Mouse (Mus musculus): ENCODE data around the gene Faap20. TPM values are rescaled to one million over a fixed set of nuclear protein-coding genes. Genes with fewer than 3 reads are reported as not detected.

Faap20 gene
- polyA plus RNA-seq, 1 experiment: 71.9 TPM

GRCm38 (mm10) chr4:155250361-155251117 lies 937 bp downstream of the Faap20 start:
- DNase-seq (ENCODE audit: low read depth): no peak
- TF ChIP-seq CTCF (IDR thresholded peaks at IDR 0.05; ENCODE audit: borderline replicate concordance, extremely low read depth, insufficient read depth, insufficient read length) (no peak), POLR2A (IDR thresholded peaks at IDR 0.05; ENCODE audit: borderline replicate concordance, extremely low read depth, insufficient read depth, insufficient read length, poor library complexity, severe bottlenecking) (no peak)

- DNase-seq (ENCODE audit: low read depth): peak; percentile 76
Measured at GRCm38 (mm10) chr4:155251147-155251546, 1.5 kb downstream of the Faap20 start.

GRCm38 (mm10) chr4:155252253-155252652 lies 2.7 kb downstream of the Faap20 start:
- no peak for DNase-seq (ENCODE audit: low read depth)
- TF ChIP-seq CTCF (IDR thresholded peaks at IDR 0.05; ENCODE audit: borderline replicate concordance, extremely low read depth, insufficient read depth, insufficient read length) (no peak), POLR2A (IDR thresholded peaks at IDR 0.05; ENCODE audit: borderline replicate concordance, extremely low read depth, insufficient read depth, insufficient read length, poor library complexity, severe bottlenecking) (no peak)

More at GRCm38 (mm10) chr4:155251147-155251546, 1.5 kb downstream of the Faap20 start:
- TF ChIP-seq POLR2A (IDR thresholded peaks at IDR 0.05; ENCODE audit: borderline replicate concordance, extremely low read depth, insufficient read depth, insufficient read length, poor library complexity, severe bottlenecking) (no peak), CTCF (IDR thresholded peaks at IDR 0.05; ENCODE audit: borderline replicate concordance, extremely low read depth, insufficient read depth, insufficient read length) (no peak)

- TF ChIP-seq CTCF (IDR thresholded peaks at IDR 0.05; ENCODE audit: borderline replicate concordance, extremely low read depth, insufficient read depth, insufficient read length) (no peak), POLR2A (IDR thresholded peaks at IDR 0.05; ENCODE audit: borderline replicate concordance, extremely low read depth, insufficient read depth, insufficient read length, poor library complexity, severe bottlenecking) (no peak)
- DNase-seq (ENCODE audit: low read depth): no peak
Measured at GRCm38 (mm10) chr4:155264521-155265321, 15.1 kb downstream of the Faap20 start.

GRCm38 (mm10) chr4:155267047-155267543 lies 17.5 kb downstream of the Faap20 start:
- TF ChIP-seq CTCF (IDR thresholded peaks at IDR 0.05; ENCODE audit: borderline replicate concordance, extremely low read depth, insufficient read depth, insufficient read length) (no peak), POLR2A (IDR thresholded peaks at IDR 0.05; ENCODE audit: borderline replicate concordance, extremely low read depth, insufficient read depth, insufficient read length, poor library complexity, severe bottlenecking) (no peak)
- DNase-seq (ENCODE audit: low read depth): no peak

- no peak for DNase-seq (ENCODE audit: low read depth)
- no peak for TF ChIP-seq POLR2A (IDR thresholded peaks at IDR 0.05; ENCODE audit: borderline replicate concordance, extremely low read depth, insufficient read depth, insufficient read length, poor library complexity, severe bottlenecking)
- no peak for TF ChIP-seq CTCF (IDR thresholded peaks at IDR 0.05; ENCODE audit: borderline replicate concordance, extremely low read depth, insufficient read depth, insufficient read length)
Measured at GRCm38 (mm10) chr4:155267639-155268175, 18.1 kb downstream of the Faap20 start.

- TF ChIP-seq POLR2A (IDR thresholded peaks at IDR 0.05; ENCODE audit: borderline replicate concordance, extremely low read depth, insufficient read depth, insufficient read length, poor library complexity, severe bottlenecking): no peak
- peak; percentile 53; the same call in 1 of the 2 replicates for TF ChIP-seq CTCF (IDR thresholded peaks at IDR 0.05; ENCODE audit: borderline replicate concordance, extremely low read depth, insufficient read depth, insufficient read length)
- no peak for DNase-seq (ENCODE audit: low read depth)
Measured at GRCm38 (mm10) chr4:155268382-155268781, 18.8 kb downstream of the Faap20 start.

- DNase-seq (ENCODE audit: low read depth): no peak
- no peak for TF ChIP-seq POLR2A (IDR thresholded peaks at IDR 0.05; ENCODE audit: borderline replicate concordance, extremely low read depth, insufficient read depth, insufficient read length, poor library complexity, severe bottlenecking)
- TF ChIP-seq CTCF (IDR thresholded peaks at IDR 0.05; ENCODE audit: borderline replicate concordance, extremely low read depth, insufficient read depth, insufficient read length): no peak
Measured at GRCm38 (mm10) chr4:155274451-155274850, 24.8 kb downstream of the Faap20 start.

GRCm38 (mm10) chr4:155274851-155275250 lies 25.2 kb downstream of the Faap20 start:
- DNase-seq (ENCODE audit: low read depth): peak; percentile 57
- no peak for TF ChIP-seq CTCF (IDR thresholded peaks at IDR 0.05; ENCODE audit: borderline replicate concordance, extremely low read depth, insufficient read depth, insufficient read length)
- no peak for TF ChIP-seq POLR2A (IDR thresholded peaks at IDR 0.05; ENCODE audit: borderline replicate concordance, extremely low read depth, insufficient read depth, insufficient read length, poor library complexity, severe bottlenecking)

GRCm38 (mm10) chr4:155277963-155278362 lies 28.4 kb downstream of the Faap20 start:
- no peak for TF ChIP-seq POLR2A (IDR thresholded peaks at IDR 0.05; ENCODE audit: borderline replicate concordance, extremely low read depth, insufficient read depth, insufficient read length, poor library complexity, severe bottlenecking)
- no peak for TF ChIP-seq CTCF (IDR thresholded peaks at IDR 0.05; ENCODE audit: borderline replicate concordance, extremely low read depth, insufficient read depth, insufficient read length)
- no peak for DNase-seq (ENCODE audit: low read depth)

GRCm38 (mm10) chr4:155279054-155279453 lies 29.5 kb downstream of the Faap20 start:
- no peak for TF ChIP-seq POLR2A (IDR thresholded peaks at IDR 0.05; ENCODE audit: borderline replicate concordance, extremely low read depth, insufficient read depth, insufficient read length, poor library complexity, severe bottlenecking)
- peak; percentile 35; the same call in 1 of the 2 replicates for TF ChIP-seq CTCF (IDR thresholded peaks at IDR 0.05; ENCODE audit: borderline replicate concordance, extremely low read depth, insufficient read depth, insufficient read length)
- DNase-seq (ENCODE audit: low read depth): no peak

All from brain, embryonic 14.5 days (tissue).